Mouse (Mus musculus) splenic B cell, adult 2 months (primary cell): ENCODE data around the gene Maml3.
A peak's percentile ranks its signal among the peaks of the same experiment; 100 is the strongest.

Experiments
- DNase-seq: peaks from one replicate; pipeline ENCODE4 v3.0.0-alpha.2; 2011; ENCODE audit warnings: low read depth, low spot score
- H3K27me3 ChIP-seq: 2 replicates; pipeline ENCODE4 v1.6.1; 2012; ENCODE audit warnings: mild to moderate bottlenecking, low read length, moderate library complexity, mixed read lengths; ENCODE audit not compliant: control insufficient read depth, poor library complexity, insufficient read depth, severe bottlenecking
- H3K36me3 ChIP-seq: 2 replicates; pipeline ENCODE4 v1.6.1; 2012; ENCODE audit warnings: mild to moderate bottlenecking, low read length, moderate library complexity, mixed read lengths; ENCODE audit not compliant: control insufficient read depth, poor library complexity, insufficient read depth, severe bottlenecking

Gene Maml3

GRCm38 (mm10) chr3:52104636-52105151 is at the start of gene Maml3:
Gene Maml3 (minus strand): TSS chr3:52105076.
- Histone ChIP-seq H3K36me3 (no peaks in the 10 kb centered on the region), H3K27me3 (no peaks in the 10 kb centered on the region)
- DNase-seq: peak; percentile 89

DNA sequence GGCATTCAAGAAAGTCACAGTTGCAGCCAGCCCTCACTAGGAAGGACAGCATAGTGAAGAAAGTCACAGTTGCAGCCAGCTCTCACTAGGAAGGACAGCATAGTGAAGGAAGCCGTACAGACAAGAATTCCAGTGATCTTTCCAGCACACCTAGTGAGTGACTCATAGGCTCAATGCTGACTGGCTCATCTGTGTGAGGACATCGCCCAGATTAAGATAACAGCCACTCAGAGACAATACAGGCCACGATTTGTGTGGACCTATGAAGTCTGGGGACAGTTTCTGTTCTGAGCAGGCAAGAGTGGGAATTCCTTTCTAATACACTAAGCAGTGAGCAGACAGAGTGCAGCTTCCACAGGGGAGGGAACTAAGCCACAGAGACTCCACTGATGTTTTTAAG is 46.3 kb upstream of the Maml3 start:
- no peaks in the 10 kb centered on the region for H3K36me3 ChIP-seq
- no peak for DNase-seq
- no peaks in the 10 kb centered on the region for H3K27me3 ChIP-seq

DNA sequence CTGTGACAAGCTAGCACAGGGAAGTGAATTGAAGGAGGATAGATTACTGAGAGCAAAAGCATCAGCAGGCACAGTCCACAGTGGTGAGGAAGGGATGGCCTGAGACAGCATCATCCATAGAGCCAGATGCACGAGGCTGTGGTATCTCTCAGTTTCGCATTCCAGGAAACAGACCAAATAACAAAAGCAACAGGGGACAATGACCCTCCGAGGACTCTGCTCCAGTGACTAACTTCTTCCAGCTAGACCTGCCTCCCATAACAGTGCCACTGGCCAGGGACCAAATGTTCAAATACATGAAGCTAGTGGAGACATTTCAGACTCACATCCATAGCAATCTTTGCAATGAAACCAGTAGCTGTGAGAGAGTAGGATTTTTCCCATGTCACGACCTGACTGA is 43.4 kb upstream of the Maml3 start:
- DNase-seq: no peak
- Histone ChIP-seq H3K36me3 (no peaks in the 10 kb centered on the region), H3K27me3 (no peaks in the 10 kb centered on the region)

- H3K27me3 ChIP-seq: no peaks in the 10 kb centered on the region
- DNase-seq: no peak
These were observed 40.0 kb upstream of the Maml3 start for GRCm38 (mm10) chr3:52144776-52145460.

GRCm38 (mm10) chr3:52143017-52143416 is 38.1 kb upstream of the Maml3 start:
- no peaks in the 10 kb centered on the region for H3K27me3 ChIP-seq
- DNase-seq: no peak
- no peaks in the 10 kb centered on the region for H3K36me3 ChIP-seq

More at GRCm38 (mm10) chr3:52144776-52145460, 40.0 kb upstream of the Maml3 start:
- H3K36me3 ChIP-seq: no peaks in the 10 kb centered on the region

DNA sequence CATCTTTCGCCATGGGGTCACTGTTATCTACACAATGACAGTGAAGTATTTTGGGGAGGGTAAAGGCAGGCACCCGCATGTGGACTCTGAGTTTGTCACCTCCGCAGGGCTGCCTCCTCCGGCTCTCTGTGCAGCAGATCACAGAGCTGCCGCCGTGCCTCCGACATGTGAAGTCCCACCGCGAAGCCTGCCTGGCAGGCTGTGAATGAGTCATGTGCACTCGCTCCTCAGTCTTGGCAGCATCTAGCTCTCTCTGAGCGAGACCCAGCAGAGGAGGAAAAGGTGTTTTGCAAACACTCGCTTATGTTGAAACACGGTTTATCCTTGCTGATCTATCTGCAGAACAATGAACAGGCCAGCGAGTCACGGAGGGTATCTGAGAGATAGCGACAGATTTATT is 35.3 kb upstream of the Maml3 start:
- no peaks in the 10 kb centered on the region for H3K36me3 ChIP-seq
- no peak for DNase-seq
- H3K27me3 ChIP-seq: no peaks in the 10 kb centered on the region

DNA sequence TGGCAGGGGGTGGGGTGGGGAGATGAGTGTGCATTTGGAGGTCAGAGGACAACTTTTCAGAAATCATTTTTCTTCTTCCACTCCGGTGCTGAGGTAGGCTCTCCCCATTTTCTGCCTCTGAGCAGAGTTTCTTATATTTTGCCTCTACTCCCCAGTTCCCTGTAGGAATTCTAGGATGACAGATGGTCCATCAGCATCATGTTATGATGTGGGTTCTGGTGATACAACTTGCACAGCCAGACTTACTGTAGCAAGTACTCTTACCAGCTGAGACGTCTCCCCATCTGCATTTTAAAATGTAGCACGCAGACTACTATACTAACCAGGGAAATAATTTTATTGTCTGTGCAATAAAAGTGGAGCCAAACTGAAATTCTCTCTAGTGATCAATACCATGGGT is 20.5 kb upstream of the Maml3 start:
- no peaks in the 10 kb centered on the region for H3K27me3 ChIP-seq
- DNase-seq: no peak
- H3K36me3 ChIP-seq: no peaks in the 10 kb centered on the region

GRCm38 (mm10) chr3:52120858-52121257 is 16.0 kb upstream of the Maml3 start:
- Histone ChIP-seq H3K27me3 (no peaks in the 10 kb centered on the region), H3K36me3 (no peaks in the 10 kb centered on the region)
- DNase-seq: no peak

GRCm38 (mm10) chr3:52119216-52119615 is 14.3 kb upstream of the Maml3 start:
- no peak for DNase-seq
- Histone ChIP-seq H3K36me3 (no peaks in the 10 kb centered on the region), H3K27me3 (no peaks in the 10 kb centered on the region)

- Histone ChIP-seq H3K27me3 (no peaks in the 10 kb centered on the region), H3K36me3 (no peaks in the 10 kb centered on the region)
- no peak for DNase-seq
These were observed 10.5 kb upstream of the Maml3 start for GRCm38 (mm10) chr3:52115421-52115820.

DNA sequence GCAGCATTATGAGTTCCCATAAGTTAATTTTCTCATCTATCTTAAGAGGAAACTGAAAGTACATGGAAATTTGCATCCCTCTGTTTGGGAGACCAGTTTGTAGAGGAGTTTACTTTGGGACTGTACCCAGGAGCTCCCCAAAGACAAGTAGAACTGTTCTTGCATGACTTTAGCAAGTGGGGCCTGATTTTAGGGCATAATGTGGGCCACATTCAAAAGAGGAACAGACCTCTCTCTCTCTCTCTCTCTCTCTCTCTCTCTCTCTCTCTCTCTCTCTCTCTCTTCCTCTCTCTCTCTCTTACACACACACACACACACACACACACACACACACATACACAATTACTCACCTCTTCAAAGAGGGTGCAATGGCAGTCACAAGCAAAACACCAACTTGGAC is 3.2 kb upstream of the Maml3 start:
- Histone ChIP-seq H3K36me3 (no peaks in the 10 kb centered on the region), H3K27me3 (no peaks in the 10 kb centered on the region)
- DNase-seq: peak; percentile 70

DNA sequence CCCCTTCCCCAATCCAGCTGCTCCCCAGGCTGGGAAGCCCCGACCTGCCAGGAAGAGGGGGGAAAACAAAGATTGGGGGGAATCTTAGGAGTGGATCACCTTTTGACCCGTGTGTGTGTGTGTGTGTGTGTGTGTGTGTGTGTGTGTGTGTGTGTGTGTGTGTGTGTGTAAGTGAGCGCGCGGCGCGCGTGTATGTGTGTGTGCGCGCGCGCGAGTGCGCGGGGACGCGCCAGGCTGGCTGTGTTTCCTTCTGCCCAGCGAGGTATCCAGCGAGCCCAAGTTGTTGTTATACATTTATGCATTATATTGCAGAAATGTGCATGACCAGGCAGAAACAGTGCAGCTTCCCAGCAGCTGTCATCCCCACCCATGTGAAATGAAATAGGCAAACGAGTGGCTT is 280 bp upstream of the Maml3 start:
- no peaks in the 10 kb centered on the region for H3K36me3 ChIP-seq
- H3K27me3 ChIP-seq: no peaks in the 10 kb centered on the region
- peak; percentile 72 for DNase-seq

DNA sequence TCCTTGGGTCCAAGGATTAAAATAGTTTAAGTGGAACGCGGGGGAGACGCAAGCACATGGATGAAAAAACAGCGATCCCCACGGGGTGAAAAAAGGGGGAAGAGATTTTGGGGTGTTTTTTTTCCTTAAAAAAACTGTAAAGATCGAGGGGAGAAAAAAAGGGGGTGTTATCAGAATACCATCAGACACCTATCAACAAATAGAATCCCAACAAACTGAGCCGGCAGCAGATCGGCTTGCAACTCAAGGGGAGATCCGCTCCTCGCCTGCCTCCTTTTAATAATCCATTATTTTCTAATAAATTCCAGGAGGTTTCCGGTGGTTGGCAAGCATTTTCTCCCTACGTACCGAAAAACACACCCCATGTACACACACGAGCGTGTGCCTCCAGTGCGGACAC is 668 bp downstream of the Maml3 start:
- DNase-seq: no peak
- Histone ChIP-seq H3K36me3 (no peaks in the 10 kb centered on the region), H3K27me3 (no peaks in the 10 kb centered on the region)

DNA sequence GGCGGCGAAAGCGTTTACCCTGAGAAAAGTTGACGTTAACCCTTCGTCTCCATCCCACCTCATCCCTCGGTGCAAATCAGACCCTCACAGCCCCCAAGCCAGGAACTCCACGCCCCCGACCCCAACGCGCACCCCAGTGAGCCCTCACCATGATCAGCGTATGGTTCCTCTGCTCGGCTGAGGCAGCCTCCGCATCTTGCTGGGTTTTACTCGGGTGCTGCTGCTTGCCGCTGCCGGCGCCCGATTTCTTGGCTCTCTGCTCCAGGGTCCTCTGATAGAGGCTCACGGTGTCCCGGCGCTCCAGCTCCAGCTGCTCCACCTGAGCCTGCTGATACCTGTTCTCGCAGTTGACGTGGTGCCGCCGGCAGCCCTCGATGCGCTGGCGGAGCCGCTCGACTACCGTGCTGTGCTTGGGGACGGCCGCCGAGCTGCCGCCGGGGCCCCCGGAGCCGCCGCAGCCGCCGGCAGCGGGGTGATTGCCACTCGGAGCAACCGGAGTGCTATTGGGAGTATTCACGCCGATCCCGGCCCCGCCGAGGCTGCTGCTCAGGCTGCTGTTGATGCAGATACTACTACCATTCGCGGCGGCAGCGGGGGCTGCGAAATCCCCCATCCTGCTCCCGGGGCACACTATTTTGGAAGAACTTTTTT is 1.2 kb downstream of the Maml3 start:
- peak; percentile 55 for DNase-seq
- Histone ChIP-seq H3K27me3 (no peaks in the 10 kb centered on the region), H3K36me3 (no peaks in the 10 kb centered on the region)

DNA sequence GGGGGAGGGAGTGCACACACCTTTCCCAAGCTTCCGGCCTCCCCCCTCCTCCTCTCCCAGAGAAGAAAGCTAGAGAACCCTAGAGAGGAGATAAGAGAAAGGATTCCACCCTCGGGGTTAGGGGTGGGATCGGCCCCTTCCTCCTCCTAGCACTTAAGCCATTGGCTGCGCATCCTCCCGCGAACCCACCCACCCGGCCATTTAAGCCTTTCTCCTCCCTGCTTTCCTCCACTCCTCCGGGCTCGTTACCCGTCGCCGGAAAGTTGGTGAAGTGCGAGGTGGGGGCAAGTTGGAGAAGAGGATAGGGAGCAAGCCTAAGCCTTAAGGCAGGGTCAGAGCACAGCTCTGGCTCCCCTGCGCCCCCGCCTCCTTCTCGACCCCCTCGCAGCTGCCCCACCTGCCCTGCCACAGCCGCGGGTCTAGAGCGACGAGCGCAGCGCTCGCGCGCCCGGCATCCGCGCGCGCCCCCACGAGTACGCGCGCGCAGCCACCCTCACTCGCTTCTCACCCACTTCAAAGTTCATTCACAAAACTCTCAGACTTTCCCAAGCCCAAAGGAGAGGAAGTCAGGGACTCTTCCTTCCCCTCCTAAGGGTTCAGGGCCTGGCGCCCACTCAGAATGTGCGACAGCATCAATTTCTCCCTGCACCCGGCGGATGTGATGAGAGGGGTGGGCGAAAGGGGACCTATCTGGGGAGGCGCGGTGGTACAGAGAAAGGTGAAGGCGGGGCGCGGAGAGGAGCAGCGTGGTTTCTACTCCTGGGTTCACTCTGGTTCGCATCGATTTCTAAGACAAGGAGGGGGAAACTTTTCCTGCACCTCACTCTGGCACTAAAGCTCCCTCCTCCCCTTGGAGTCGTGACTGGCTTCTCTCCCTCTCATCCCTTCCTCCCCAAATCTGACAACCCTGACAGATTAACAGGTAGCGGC is 2.0 kb downstream of the Maml3 start:
- DNase-seq: peak; percentile 80
- no peaks in the 10 kb centered on the region for H3K27me3 ChIP-seq
- no peaks in the 10 kb centered on the region for H3K36me3 ChIP-seq
